Mouse (Mus musculus) E14TG2a.4 (cell line): ENCODE data around the gene Epha4.

Experiments used
- H3K27me3 ChIP-seq: 2 replicates; pipeline ENCODE4 v1.6.1; 2014; ENCODE audit warnings: low read length, control low read depth; ENCODE audit not compliant: insufficient read depth
- H3K36me3 ChIP-seq: 2 replicates; pipeline ENCODE4 v1.6.1; 2014; ENCODE audit warnings: low read length, control low read depth; ENCODE audit not compliant: insufficient read depth
- H3K4me1 ChIP-seq: replicated peaks from 2 replicates; pipeline ENCODE4 v1.6.1; 2014; ENCODE audit warnings: low read depth, low read length, control low read depth
- H3K4me3 ChIP-seq: replicated peaks from 2 replicates; pipeline ENCODE4 v1.5.1; 2014; ENCODE audit warnings: mild to moderate bottlenecking, low read length
- H3K9me3 ChIP-seq: 2 replicates; pipeline ENCODE4 v1.6.1; 2014; ENCODE audit warnings: low read length, control low read depth
- CTCF ChIP-seq: conservative IDR thresholded peaks from 2 replicates; pipeline ENCODE4 v1.5.1; 2014; ENCODE audit warnings: low read length
- NANOG ChIP-seq: IDR thresholded peaks from 2 replicates; pipeline ENCODE4 v1.6.1; 2014; ENCODE audit warnings: borderline replicate concordance, low read length, mixed read lengths
- POU5F1 ChIP-seq: IDR thresholded peaks from 2 replicates; pipeline ENCODE4 v1.6.1; 2014; ENCODE audit warnings: low read length, borderline replicate concordance

Epha4 gene

DNA sequence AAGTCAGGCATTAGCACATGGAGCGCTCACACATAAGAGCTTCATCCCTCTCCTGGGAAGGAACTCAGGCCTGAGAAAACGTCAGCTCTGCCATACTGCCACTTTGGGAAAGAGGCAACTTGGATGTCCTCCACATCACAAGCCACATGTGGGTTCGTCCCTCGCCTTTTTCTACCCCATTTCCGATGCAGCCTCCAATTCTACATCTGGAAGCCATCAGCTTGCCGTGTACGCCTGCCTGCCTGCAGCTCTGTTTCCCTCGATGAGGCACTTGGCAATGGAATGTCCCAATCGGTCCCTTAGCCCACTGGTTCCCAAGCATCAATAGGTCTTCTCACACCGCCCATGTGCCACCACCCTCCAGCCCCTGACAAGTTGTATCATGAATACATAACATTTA is 110.4 kb downstream of the Epha4 start:
- TF ChIP-seq NANOG = no peak
- no peak for TF ChIP-seq CTCF
- no peak for TF ChIP-seq POU5F1
- peaks cover 48% of the 10 kb centered on the region for H3K4me1 ChIP-seq

DNA sequence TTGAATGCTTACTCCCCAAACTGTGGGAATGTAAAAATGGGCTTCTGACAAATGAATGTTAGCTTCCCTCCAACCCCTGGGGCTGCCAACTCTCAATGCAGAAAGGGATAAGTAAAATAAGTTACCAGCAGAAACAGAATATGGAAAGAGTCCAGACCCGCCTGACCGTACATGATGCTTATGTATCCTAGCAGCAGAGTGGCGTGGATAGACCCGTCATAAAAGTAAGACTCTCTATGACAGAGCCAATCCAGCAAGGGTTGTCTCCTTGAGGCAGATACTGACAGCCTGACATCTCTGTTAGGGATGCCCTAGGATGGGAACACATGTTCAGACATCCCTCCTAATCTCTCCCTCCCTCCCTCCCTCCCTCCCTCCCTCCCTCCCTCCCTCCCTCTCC is 111.9 kb downstream of the Epha4 start:
- TF ChIP-seq POU5F1 (no peak), CTCF (no peak), NANOG (no peak)
- Histone ChIP-seq H3K9me3 (no peaks in the 10 kb centered on the region), H3K4me1 (peaks cover 40% of the 10 kb centered on the region), H3K4me3 (no peak overlapping the region), H3K36me3 (peaks cover 35% of the 10 kb centered on the region), H3K27me3 (no peaks in the 10 kb centered on the region)

More for the DNA sequence above, 110.4 kb downstream of the Epha4 start:
- H3K4me3 ChIP-seq = no peak overlapping the region
- peaks cover 19% of the 10 kb centered on the region for H3K36me3 ChIP-seq
- H3K27me3 ChIP-seq = no peaks in the 10 kb centered on the region
- H3K9me3 ChIP-seq = no peaks in the 10 kb centered on the region

DNA sequence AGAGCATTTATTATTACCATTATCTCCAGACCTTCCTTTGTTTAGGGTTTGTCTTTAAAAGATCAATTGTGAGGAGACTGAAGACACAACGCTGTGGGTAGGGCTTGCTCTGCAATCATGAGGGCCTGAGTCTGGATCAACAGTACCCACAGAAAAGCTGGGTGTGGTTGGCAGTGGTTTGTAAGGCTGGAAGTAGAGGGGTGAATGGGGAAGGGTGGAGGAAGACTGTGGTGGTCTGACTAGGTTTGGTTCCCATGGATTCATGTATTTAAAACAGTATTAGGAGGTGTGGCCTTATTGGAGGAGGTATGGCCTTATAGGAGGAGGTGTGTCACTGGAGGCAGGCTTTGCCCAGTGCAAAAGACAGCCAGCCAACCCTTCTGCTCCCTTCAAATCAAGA is 113.4 kb downstream of the Epha4 start:
- Histone ChIP-seq H3K36me3 (peaks cover 42% of the 10 kb centered on the region), H3K4me1 (peaks cover 26% of the 10 kb centered on the region)
- TF ChIP-seq NANOG = no peak
- TF ChIP-seq POU5F1 = no peak
- no peak for TF ChIP-seq CTCF

DNA sequence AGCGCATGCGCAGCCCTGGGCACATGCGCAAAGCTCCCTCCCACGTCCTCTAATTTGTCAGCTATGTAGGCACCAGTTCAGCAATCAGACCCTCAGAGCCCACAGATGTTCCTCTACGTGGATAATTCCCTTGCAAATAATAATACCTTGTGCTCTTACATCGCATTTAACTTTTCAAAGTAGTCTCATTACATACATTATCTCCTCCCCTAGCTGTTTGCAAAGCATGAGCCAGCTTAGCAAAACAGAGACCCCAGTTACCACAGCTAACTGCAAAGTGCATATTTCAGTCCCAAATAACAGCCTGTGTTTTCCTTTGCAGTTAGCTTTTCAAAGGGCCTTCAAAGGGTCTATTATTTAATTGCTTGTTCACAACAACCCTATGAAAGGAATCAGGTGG is 123.3 kb downstream of the Epha4 start:
- H3K4me3 ChIP-seq = no peak overlapping the region
- H3K4me1 ChIP-seq = peaks cover 6% of the 10 kb centered on the region; the same call in 1 of the 2 replicates
- H3K36me3 ChIP-seq = peaks cover 70% of the 10 kb centered on the region
- H3K27me3 ChIP-seq = no peaks in the 10 kb centered on the region
- H3K9me3 ChIP-seq = no peaks in the 10 kb centered on the region
- TF ChIP-seq NANOG (no peak), POU5F1 (no peak), CTCF (no peak)

More for the DNA sequence above, 113.4 kb downstream of the Epha4 start:
- H3K4me3 ChIP-seq = no peak overlapping the region
- H3K9me3 ChIP-seq = no peaks in the 10 kb centered on the region
- H3K27me3 ChIP-seq = no peaks in the 10 kb centered on the region

DNA sequence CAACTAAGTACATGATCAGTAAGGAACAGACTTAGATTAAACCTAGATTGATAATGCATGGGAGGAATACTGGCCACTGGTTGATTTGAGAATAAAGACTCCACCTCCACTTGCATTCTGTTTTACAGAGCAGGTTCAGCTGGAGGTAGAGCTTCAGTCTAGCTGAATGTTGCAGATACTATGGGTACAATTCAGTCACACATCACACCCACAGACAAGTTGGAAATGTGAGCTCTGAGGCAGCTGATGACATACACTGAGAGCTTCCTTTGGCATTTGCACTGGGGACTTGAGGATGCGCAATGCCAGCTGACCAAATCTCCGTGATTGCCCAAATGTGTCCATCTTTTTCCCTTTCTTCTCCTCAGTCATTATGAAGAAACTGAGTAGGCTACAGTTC is 125.8 kb downstream of the Epha4 start:
- no peaks in the 10 kb centered on the region for H3K9me3 ChIP-seq
- TF ChIP-seq CTCF (no peak), NANOG (no peak), POU5F1 (no peak)
- peaks cover 76% of the 10 kb centered on the region for H3K36me3 ChIP-seq
- no peak overlapping the region for H3K4me3 ChIP-seq
- H3K4me1 ChIP-seq = peaks cover 14% of the 10 kb centered on the region
- no peaks in the 10 kb centered on the region for H3K27me3 ChIP-seq

DNA sequence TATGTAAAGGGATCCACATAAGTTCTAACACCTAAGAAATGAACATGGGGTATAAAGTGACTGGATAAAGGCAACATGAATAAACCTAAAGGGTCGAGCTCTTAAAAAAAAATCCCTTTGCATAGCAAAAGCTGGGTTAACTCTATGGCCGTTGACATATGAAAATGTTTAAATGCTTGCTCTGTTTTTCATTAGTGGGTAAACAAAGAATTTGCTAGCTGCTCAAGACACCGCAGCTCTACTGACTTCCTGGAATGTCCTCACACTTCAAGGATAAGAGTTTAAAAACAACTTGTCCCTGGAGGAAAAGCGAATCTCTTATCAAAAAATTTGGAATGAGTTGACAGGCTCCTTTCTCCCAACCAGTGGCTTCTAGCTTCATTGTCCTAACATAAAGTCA is 126.3 kb downstream of the Epha4 start:
- Histone ChIP-seq H3K27me3 (no peaks in the 10 kb centered on the region), H3K9me3 (no peaks in the 10 kb centered on the region), H3K36me3 (peaks cover 74% of the 10 kb centered on the region), H3K4me1 (peaks cover 14% of the 10 kb centered on the region), H3K4me3 (no peak overlapping the region)
- TF ChIP-seq NANOG (no peak), CTCF (no peak), POU5F1 (no peak)

DNA sequence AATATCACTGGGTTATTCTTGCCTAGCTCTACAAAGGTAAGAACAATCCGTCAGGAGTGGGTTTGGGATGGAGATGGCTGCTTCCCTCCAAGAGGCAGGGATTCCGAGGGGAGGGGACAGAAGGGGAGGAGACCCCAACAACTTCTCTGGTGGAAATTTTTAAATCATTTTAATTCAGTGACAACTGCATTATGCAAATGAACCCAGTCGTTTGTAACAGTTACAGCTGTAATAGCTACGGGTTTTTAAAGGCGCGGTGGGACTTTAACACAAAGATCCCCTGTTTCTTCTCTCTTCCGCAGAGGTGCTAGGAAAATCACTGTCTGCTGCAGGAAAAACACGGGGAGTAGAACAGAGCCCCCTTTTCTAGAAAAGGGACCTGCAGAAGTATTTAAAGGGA is 129.3 kb downstream of the Epha4 start:
- no peak overlapping the region for H3K4me3 ChIP-seq
- no peaks in the 10 kb centered on the region for H3K27me3 ChIP-seq
- no peaks in the 10 kb centered on the region for H3K9me3 ChIP-seq
- H3K36me3 ChIP-seq = peaks cover 81% of the 10 kb centered on the region
- TF ChIP-seq CTCF = no peak
- TF ChIP-seq POU5F1 = no peak
- no peak for TF ChIP-seq NANOG
- H3K4me1 ChIP-seq = peaks cover 14% of the 10 kb centered on the region

DNA sequence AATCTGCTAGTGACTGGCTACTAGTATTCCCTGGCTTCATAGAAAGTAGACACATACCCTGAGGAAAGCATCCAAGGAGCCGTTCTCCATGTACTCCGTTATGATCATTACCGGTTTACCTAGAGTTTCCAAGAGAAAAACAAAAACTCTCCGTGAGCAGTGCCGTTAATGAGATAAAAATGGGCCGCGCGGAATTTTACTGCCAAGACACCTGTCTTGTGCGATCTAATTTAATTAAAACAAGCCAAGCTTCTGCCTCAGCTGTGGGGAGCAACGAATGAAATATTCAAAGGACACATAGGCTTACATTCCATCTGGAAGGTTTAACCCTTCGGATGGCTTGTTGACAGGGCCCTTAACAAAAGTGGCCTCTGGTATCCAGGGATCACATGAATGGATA is 131.4 kb downstream of the Epha4 start:
- TF ChIP-seq NANOG (no peak), CTCF (no peak), POU5F1 (no peak)
- Histone ChIP-seq H3K4me3 (no peak overlapping the region), H3K9me3 (no peaks in the 10 kb centered on the region), H3K36me3 (peaks cover 87% of the 10 kb centered on the region), H3K4me1 (peaks cover 14% of the 10 kb centered on the region), H3K27me3 (no peaks in the 10 kb centered on the region)

DNA sequence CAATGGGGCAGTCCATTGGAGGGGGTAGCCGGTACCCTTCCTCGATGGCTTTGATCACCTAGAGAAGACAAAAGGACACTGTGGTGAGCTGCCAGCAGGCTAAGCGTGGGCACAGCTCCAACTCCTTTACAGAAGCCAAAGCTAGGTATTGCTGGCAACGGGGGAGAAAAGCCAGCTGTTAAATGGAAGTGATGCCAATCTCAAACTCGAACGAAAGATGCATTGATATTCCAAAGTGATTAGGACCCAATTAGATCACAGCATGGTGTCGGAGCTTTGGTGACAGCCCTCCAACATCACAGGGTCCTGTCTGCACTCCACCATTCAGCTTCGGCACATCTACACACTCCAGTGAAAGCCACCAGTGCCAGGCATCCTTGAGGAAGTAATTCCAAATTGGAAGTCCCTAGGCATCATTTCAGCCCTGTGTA is 137.3 kb downstream of the Epha4 start:
- Histone ChIP-seq H3K4me1 (peaks cover 12% of the 10 kb centered on the region), H3K36me3 (peaks cover 85% of the 10 kb centered on the region), H3K4me3 (no peak overlapping the region), H3K27me3 (no peaks in the 10 kb centered on the region), H3K9me3 (no peaks in the 10 kb centered on the region)
- no peak for TF ChIP-seq NANOG
- TF ChIP-seq CTCF = no peak
- no peak for TF ChIP-seq POU5F1
